Mouse (Mus musculus): ENCODE measurements around the gene E130114P18Rik.

DNA sequence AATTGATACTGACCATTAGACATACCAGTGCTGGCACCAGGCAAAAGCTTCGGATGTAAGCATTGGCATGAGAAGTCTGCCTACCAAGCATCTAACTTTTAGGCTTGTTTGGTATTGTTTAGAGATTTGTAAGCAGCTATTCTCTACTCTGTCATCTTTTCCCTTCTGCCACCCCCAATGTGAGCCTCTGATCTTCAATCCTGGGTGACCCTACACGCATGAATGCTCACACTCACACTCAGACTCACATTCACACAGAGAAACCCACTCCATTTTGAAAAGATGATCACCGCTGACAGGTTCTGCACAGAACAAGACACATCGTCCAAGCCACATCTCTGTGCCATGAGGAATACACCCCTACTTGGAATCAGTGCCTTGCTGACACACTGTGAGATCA, 84.8 kb downstream of the E130114P18Rik start:
- TF ChIP-seq TAL1 (IDR thresholded peaks at IDR 0.05; ENCODE audit: low read length) (no peak), GATA1 (IDR thresholded peaks at IDR 0.05; ENCODE audit: low read length) (no peak)

Measured in erythroblast, embryonic 14.5 days (primary cell).